Mouse (Mus musculus) heart, adult 2 months (tissue): Measurements from ENCODE around the gene Echdc3. TPM values are rescaled to one million over a fixed set of nuclear protein-coding genes. Genes with fewer than 3 reads are reported as not detected.

ENCODE experiments used
- DNase-seq, 2 experiments: peaks; one replicate each; pipeline ENCODE4 v3.0.0; 2021
- H3K27ac ChIP-seq: fragments of 200-600 bp; 2 replicates; pipeline ENCODE4 v1.8.1; 2022
- H3K27me3 ChIP-seq: fragments of 200-500 bp; 2 replicates; pipeline ENCODE4 v1.6.1; 2012; ENCODE audit warnings: mild to moderate bottlenecking, low read length, inconsistent platforms, mixed read lengths; ENCODE audit not compliant: control insufficient read depth, insufficient read depth
- H3K36me3 ChIP-seq: fragments of 200-500 bp; 2 replicates; pipeline ENCODE4 v1.6.1; 2012; ENCODE audit warnings: low read length, inconsistent platforms; ENCODE audit not compliant: control insufficient read depth, insufficient read depth
- H3K4me1 ChIP-seq: fragments of 200-500 bp; 2 replicates; pipeline ENCODE4 v1.6.1; 2011; ENCODE audit warnings: low read length; ENCODE audit not compliant: control insufficient read depth, insufficient read depth
- H3K4me3 ChIP-seq: fragments of 200-600 bp; 2 replicates; pipeline ENCODE4 v1.8.1; 2022
- H3K79me2 ChIP-seq: fragments of 200-500 bp; replicated peaks from 2 replicates; pipeline ENCODE4 v1.6.1; 2012; ENCODE audit warnings: mild to moderate bottlenecking, inconsistent platforms, low read length, moderate library complexity, mixed read lengths; ENCODE audit not compliant: control insufficient read depth, insufficient read depth
- H3K9ac ChIP-seq: fragments of 200-500 bp; 2 replicates; pipeline ENCODE4 v1.6.1; 2012; ENCODE audit warnings: low read depth, mild to moderate bottlenecking, control low read depth, inconsistent platforms, low read length, mixed read lengths
- CTCF ChIP-seq: fragments of 200-600 bp; IDR thresholded peaks from 2 replicates; pipeline ENCODE4 v1.8.1; 2022; ENCODE audit warnings: antibody characterized with exemption, mild to moderate bottlenecking, moderate library complexity
- EP300 ChIP-seq: fragments of 200-500 bp; IDR thresholded peaks from 2 replicates; pipeline ENCODE4 v1.6.1; 2011; ENCODE audit warnings: low read depth, low read length, control low read depth; ENCODE audit not compliant: insufficient read depth
- POLR2A ChIP-seq: fragments of 200-500 bp; IDR thresholded peaks from 2 replicates; pipeline ENCODE4 v1.6.1; 2011; ENCODE audit warnings: mild to moderate bottlenecking, low read depth, low read length, control low read depth; ENCODE audit not compliant: insufficient read depth
- WGBS: fragments of 180-500 bp; shearing (Covaris S2); methylation state at CpG from one replicate; pipeline ENCODE4 v1.1.7; 2018; 5-methylcytosine and 5-hydroxymethylcytosine counted together
- intact Hi-C: fragments of 180-260 bp; cut with DNase I; formaldehyde crosslinking; loops from one replicate; pipeline ENCODE4 v1.15.1; 2025
- polyA plus RNA-seq: library from polyadenylated mRNA; depleted of rRNA; stranded (reverse); fragments of >200 nt; gene quantifications from 2 replicates; pipeline ENCODE4 v1.2.3, GENCODE M21; 2012; rRNA removed
- total RNA-seq, 2 experiments: library from RNA; stranded (reverse); gene quantifications; 2 replicates each; pipeline ENCODE4 v1.2.3; 2021

Gene Echdc3
- total and polyA plus RNA-seq, 3 experiments: 24.0 to 30.6 (median 27.1) TPM

GRCm38 (mm10) chr2:6146257-6146656 is 66.6 kb downstream of the Echdc3 start:
- intact Hi-C loops: no loop called here
- TF ChIP-seq POLR2A (no peak), EP300 (no peak), CTCF (no peak)
- Histone ChIP-seq H3K36me3 (no peaks in the 10 kb centered on the region), H3K9ac (no peak overlapping the region), H3K79me2 (no peaks in the 10 kb centered on the region), H3K4me1 (no peaks in the 10 kb centered on the region), H3K27ac (no peak overlapping the region), H3K27me3 (no peaks in the 10 kb centered on the region), H3K4me3 (no peak overlapping the region)
- DNase-seq: no peak
- 86% methylated on average over 4 of the region's 4 CpGs for WGBS

GRCm38 (mm10) chr2:6145611-6146010 is 67.2 kb downstream of the Echdc3 start:
- WGBS: 82% methylated on average over 10 of the region's 10 CpGs
- TF ChIP-seq POLR2A (no peak), CTCF (no peak), EP300 (no peak)

GRCm38 (mm10) chr2:6142915-6143654 is 69.7 kb downstream of the Echdc3 start:
- Histone ChIP-seq H3K4me1 (no peaks in the 10 kb centered on the region), H3K27me3 (no peaks in the 10 kb centered on the region), H3K36me3 (no peaks in the 10 kb centered on the region), H3K4me3 (no peak overlapping the region), H3K9ac (no peak overlapping the region), H3K27ac (no peak overlapping the region), H3K79me2 (no peaks in the 10 kb centered on the region)
- intact Hi-C loops: no loop called here
- no peak for DNase-seq
- 78% methylated on average over 16 of the region's 16 CpGs for WGBS
- no peak for TF ChIP-seq POLR2A
- no peak for TF ChIP-seq EP300
- TF ChIP-seq CTCF: no peak

More at GRCm38 (mm10) chr2:6145611-6146010, 67.2 kb downstream of the Echdc3 start:
- Histone ChIP-seq H3K36me3 (no peaks in the 10 kb centered on the region), H3K9ac (no peak overlapping the region), H3K27ac (no peak overlapping the region), H3K27me3 (no peaks in the 10 kb centered on the region), H3K4me1 (no peaks in the 10 kb centered on the region), H3K4me3 (no peak overlapping the region), H3K79me2 (no peaks in the 10 kb centered on the region)
- intact Hi-C loops: no loop called here
- no peak for DNase-seq

- 85% methylated on average over 9 of the region's 9 CpGs for WGBS
- no peak overlapping the region for H3K4me3 ChIP-seq
- no peaks in the 10 kb centered on the region for H3K36me3 ChIP-seq
These were observed 72.2 kb downstream of the Echdc3 start for GRCm38 (mm10) chr2:6140572-6141161.

More at GRCm38 (mm10) chr2:6140572-6141161, 72.2 kb downstream of the Echdc3 start:
- no peak for TF ChIP-seq CTCF
- no peak for TF ChIP-seq POLR2A
- no peak for TF ChIP-seq EP300
- DNase-seq: no peak
- no peak overlapping the region for H3K9ac ChIP-seq
- H3K4me1 ChIP-seq: no peaks in the 10 kb centered on the region
- H3K27me3 ChIP-seq: no peaks in the 10 kb centered on the region
- no peaks in the 10 kb centered on the region for H3K79me2 ChIP-seq
- intact Hi-C loops: no loop called here
- no peak overlapping the region for H3K27ac ChIP-seq

Other genes starting within 250 kb of the Echdc3 start
- 10 to 100 TPM; 12.2 to 16.6 TPM for gene Proser2, start 82.8 kb downstream of the Echdc3 start, total RNA-seq
- gene Proser2, start 82.8 kb downstream of the Echdc3 start, polyA plus RNA-seq: 4.7 and 5.0 TPM in 2 replicates
- gene Usp6nl, start 109.6 kb upstream of the Echdc3 start, total RNA-seq: 1 to 10 TPM; 6.5 to 6.6 TPM
- 2.0 and 2.8 TPM in 2 replicates for gene Usp6nl, start 109.6 kb upstream of the Echdc3 start, polyA plus RNA-seq